Mouse (Mus musculus) urinary bladder, postnatal 14 days (tissue): ENCODE results near the gene Scap.
A peak's percentile ranks its signal among the peaks of the same experiment; 100 is the strongest.
"Not testable (repeated sequence)": the region's sequence is repeated elsewhere in the genome, so short reads cannot be mapped to it uniquely, and the experiment has no call there.

Source experiments
- DNase-seq: peaks from one replicate; pipeline ENCODE4 v3.0.0; 2021; ENCODE audit warnings: low spot score

The Scap gene

DNA sequence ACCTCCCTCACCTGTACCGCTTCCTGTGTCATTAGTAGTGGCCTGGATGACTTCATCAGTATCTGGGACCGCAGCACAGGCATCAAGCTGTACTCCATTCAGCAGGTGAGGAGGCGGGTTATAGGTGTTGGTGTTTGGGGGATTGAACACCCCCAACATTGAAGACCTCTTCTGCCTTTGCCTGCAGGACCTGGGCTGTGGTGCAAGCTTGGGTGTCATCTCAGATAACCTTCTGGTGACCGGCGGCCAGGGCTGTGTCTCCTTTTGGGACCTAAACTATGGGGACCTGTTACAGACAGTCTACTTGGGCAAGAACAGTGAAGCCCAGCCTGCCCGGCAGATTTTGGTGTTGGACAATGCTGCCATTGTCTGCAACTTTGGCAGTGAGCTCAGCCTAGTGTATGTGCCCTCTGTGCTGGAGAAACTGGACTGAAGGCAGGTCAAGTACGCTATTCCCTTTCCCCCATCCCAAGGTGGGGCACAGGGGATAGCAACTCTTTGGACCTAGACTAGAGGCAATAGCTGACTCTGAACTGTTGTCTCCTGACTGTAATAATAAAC is 51.4 kb downstream of the Scap start:
- DNase-seq: no peak

- DNase-seq: no peak
Observed at GRCm38 (mm10) chr9:110388011-110388410, 54.9 kb downstream of the Scap start.

DNA sequence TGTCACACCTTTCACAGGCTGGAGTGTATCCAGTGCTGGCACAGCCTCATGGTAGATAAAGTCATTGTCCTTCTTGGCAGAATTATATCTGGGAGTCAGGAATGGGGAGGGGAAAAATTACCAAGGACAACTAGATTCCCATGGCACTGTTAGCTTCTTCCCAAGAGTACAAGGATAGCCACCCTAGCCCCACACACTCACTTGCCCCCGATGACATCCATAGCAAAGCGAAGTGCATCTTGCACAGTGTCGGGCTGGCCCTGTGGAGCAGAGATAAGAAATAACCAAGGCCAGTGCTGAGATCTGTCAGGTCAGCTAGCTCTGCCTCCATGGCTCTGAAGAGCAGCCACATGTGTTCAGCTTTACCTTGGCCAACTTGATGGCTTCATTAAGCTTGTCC is 57.8 kb downstream of the Scap start:
- no peak for DNase-seq

GRCm38 (mm10) chr9:110393295-110393694 is 60.2 kb downstream of the Scap start:
- DNase-seq: no peak

DNA sequence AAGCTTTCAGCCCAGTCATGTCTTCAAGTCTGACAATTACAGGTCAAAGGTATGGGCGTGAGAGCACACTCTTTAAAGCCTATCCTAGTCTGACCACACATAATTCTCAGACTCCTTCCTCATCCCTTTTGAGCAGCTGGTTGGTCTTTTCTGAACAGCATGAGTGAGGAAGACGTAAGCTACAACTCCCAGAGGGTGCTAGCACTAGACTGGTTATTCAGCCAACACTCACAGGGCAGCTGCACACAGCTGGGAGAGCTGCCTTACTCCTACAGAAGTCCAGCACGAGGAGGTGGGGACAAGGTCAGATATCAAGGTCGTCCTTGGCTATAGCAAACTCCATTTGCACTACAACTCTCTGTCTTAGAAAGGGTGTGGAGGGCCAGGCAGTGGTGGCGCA is 67.6 kb downstream of the Scap start:
- no peak for DNase-seq

GRCm38 (mm10) chr9:110402731-110403130 is 69.6 kb downstream of the Scap start:
- no peak for DNase-seq

- DNase-seq: not testable (repeated sequence)
Observed at GRCm38 (mm10) chr9:110403240-110403639, 70.2 kb downstream of the Scap start.

- no peak for DNase-seq
Observed at GRCm38 (mm10) chr9:110407311-110408098, 74.4 kb downstream of the Scap start.

DNA sequence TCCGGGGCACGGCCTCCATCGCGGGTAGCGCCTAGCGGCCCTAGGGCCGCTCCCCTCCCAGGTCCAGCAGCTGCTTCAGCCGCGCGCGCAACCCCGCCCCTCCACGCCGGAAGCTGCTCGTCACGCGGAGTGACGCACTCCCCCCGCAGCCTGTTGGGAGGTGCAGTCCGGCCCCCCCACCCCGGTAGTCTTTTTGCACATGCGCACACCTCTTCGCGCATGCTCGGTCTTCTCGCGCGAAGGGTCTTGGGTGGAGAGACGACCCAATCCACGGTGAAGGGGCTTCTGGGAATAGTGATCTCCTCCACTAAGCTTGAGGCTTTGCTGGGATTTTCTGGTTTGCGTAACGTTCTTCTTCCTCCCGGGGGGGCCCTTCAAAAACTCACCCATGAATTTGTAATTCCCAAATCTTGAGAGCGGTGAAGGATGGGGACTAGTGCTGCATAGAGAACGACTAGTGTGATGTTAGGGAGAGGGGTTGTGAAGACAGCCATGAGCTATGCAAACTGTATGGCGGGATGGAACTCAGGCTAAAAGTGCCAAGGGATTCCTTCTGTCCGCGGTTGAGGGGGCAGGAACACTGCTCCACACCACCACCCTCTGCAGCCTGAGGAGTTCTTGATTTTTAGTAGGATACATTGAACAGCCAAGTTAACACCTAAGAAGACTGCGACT is 75.1 kb downstream of the Scap start, which contains the start of gene Ptpn23:
Gene Ptpn23, minus strand, starts transcription at position 115 of the 675 bp plus-strand sequence.
- peak; percentile 96 for DNase-seq

DNA sequence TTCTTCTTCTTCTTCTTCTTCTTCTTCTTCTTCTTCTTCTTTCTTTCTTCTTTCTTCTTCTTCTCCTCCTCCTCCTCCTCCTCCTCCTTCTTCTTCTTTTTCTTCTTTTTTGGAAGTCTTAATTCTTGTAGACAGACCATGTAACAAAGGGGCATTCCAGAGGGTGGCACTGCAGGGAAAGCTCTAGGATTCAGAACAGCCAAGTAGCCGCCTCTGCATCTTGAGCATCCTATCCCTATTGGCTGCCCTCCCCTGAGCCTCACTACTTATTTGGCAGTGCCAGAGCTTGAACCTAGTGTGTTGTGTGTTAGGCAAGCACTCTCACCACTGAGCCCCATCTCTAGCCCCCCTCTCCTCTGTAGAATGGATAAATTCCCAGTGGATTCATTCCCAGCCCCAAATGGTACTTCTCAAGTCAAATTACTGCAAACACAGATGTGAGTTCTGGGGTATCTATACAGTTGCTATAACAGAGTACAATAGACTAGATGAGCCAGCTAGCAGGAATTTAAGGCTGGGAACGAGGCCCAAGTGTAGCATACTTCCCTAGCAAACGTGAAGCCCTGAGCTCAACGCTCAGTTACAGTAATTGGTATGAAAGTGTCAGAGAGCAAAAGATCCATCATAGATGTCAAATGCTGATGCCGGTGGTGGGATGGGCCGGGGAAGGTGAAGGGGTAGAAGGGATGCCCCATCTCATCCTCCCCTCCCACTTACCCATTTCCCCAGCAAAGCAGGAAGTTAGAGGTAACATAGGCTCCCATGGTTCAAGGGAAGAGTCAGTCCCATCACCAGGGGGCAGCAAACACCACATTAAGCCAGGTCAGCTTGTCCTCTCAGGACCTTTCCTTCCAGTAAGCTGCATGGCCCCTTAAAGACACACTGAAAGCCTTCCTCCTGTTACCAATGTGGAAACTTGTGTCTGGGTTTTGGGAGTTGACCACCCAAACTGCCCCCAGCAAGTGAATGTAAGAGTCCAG is 78.1 kb downstream of the Scap start:
- peak; percentile 87 for DNase-seq

DNA sequence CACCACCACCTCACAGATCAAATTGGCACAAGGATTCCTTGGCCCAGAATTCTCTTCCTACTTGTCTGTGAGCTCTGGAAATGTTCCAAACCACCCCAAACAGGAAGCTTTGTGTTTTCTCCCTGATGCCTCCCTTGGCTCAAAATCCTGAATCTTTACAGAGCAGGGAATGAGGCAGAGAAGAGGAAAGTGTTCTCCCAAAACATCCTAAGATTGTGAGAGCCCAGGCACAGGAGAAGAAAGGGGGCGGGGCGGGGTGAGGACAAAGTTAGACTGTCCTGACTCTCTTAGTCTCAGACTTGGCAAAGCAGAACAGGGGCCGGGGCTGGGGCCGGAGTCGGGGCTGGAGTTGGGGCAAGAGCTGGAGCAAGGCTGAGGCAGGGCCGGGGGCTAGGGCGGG is 79.8 kb downstream of the Scap start:
- no peak for DNase-seq

DNA sequence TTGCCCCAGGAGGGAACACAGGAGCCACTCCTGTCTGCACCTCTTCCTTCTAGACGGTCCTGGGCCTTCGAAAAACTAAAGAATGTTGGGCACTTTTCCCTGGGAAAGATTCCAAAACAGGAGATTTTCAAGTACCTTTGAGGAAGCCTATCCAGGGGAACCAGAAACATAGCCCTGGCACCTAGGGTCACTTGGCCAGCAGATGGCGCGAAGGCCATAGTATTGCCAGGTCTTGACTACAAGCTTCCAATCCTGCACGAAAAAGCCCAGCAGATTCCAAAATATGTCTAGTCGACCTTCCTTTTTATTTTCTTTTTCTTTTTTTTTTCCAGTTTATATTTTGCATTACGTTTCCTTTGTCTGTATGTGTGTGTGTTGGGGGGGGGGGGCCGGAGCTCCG is 80.7 kb downstream of the Scap start:
- DNase-seq: peak; percentile 47

DNA sequence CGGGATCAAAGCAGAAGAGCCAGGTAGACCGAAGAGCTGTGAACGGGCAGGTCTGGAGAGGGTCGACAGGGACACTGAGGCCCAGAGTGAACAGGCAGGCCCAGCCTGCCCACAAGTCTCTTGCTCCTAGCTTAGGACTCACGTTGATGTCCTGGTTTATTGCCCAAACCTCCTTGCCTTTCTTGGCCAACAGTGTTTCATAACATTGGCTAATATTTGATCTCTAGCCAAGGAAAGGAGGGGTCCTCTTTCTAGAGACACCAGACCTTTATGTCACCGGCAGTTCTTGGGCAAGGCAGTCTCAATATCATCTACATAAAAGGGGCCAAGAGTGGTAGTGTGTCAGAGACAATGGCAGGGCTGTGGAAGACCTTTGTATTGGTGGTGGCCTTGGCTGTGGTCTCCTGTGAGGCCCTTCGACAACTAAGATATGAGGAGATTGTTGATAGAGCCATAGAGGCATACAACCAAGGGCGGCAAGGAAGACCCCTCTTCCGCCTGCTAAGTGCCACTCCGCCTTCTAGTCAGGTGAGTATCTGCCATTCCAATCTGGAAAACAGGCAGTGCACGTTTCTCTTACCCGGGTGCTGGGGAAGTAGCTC is 86.5 kb downstream of the Scap start, which contains the start of gene Ngp:
Gene Ngp, plus strand, starts transcription at position 237 of the 602 bp plus-strand sequence.
- no peak for DNase-seq

- DNase-seq: no peak
Observed at GRCm38 (mm10) chr9:110431241-110431640, 98.2 kb downstream of the Scap start.

- no peak for DNase-seq
Observed at GRCm38 (mm10) chr9:110433045-110433444, 100.0 kb downstream of the Scap start.
